Mouse (Mus musculus) left cerebral cortex, adult 11 months (tissue): ENCODE results near the gene Evx1.

Experiments
- DNase-seq: peaks from one replicate; pipeline ENCODE4 v3.0.0; 2022; ENCODE audit warnings: low spot score

The Evx1 gene

DNA sequence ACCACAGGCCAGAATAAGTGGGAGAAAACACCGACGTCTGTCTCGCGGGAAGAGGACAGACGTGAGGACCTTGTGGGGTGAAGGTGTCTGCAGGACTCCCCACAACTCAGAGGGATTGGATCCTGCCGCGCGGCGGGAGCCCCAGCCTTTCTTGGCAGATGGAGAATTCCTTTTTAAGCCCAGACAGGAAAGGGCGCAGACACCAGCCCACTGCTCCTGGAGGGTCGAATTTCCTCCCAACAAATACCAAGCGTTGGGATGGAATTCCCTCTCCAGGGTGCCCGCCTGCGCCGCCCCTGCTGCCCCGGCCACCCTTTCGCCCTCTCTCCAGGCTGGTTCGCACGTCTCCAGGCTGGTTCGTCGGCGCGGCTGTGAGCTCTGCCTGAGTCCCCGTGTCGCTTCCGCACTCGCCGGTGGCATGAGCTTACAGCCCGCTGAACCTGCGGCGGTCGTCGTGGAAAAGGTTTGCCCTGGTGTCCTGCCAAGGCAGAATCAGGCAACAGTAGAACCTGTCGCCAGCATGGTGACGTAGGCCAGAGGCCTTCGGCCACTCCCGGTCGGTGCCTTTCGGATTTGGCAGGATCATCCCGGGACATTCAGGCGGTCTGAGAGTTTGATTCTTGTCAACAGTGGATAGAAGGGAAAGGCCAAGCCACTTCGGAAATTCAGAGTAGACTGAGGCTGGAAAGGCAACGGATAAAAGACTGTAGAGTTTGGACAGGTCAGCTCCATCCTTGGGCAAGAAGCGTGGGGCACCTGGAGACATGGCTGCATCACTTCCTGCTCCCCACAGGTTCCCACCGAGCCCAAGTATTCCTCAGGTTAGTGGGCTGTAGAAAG, 22.1 kb upstream of the Evx1 start:
- DNase-seq: no peak

DNA sequence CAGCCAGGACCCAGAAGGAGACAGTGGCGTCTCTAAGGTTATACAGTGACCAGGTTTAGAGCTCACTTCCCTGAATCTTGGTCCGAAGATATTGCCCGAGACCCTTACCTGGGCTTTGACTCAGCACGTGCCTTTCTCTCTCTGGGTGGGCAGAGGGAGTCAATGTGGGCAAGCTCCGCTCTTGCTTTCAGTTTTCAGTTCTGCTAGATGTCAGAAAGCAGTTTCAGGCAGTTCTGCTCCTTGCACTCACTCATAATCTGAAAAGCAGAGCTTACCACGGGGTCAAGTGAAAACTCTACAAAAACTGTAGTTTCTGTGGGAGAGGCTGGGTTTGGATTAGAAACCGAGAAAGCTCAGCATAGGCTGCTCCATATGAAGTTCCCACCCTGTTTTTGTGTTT, 21.0 kb upstream of the Evx1 start:
- no peak for DNase-seq

DNA sequence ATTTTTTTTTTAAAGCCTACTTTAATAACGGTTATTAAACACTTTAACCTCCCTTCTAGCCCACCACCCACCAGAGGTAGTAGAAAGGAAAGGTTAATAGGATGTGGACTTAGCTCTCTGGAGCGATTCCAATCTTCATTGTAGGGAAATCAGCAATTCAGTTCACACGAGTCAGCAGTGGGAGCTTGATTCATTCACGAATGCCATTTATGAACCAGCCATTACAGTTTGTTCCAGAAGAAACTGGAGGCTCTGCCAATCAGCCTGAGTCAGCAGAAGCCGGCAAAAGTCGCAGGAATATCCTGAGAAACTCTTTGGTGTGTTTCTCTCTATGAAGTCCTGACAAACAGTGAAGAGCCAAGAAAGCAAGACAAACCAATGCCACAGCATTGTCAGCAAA, 18.7 kb upstream of the Evx1 start:
- no peak for DNase-seq

DNA sequence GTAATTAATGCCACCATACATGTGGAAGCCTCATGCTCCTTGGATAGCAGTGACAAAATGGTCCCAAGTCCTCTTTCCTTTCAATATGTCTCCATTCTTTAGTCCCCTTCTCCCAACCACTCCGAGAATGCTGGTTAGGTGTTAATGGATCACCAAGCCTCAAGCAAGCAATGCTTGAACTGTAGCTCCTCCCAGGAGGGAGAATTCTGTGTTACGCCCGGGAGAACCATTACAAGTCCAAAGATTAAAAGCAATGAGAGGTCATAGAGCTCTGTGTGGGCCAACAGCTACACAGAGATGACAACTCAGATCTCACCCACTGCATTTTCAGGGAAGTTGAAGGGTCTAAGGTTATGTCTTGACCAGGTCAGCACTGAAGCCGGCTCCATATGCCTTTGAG, 14.8 kb upstream of the Evx1 start:
- DNase-seq: no peak

DNA sequence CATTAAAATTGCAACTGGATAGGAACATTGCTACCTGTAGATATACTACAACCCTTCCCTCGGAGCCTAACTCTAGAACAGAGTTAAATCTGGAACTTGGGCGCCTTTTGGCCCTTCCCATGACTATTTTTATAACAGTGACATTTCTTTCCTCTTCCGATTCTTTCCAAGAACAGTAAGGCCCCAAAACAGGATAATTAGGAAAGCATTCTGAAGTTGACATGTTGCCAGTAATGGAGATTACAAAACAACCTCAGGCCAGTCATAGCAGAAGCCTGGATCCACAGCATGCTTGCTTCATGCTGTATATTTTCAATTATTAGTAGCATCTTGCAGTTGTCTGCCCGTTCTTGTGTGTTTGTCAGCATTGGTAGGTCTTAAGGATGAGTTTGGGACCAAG, 12.5 kb upstream of the Evx1 start:
- no peak for DNase-seq

DNA sequence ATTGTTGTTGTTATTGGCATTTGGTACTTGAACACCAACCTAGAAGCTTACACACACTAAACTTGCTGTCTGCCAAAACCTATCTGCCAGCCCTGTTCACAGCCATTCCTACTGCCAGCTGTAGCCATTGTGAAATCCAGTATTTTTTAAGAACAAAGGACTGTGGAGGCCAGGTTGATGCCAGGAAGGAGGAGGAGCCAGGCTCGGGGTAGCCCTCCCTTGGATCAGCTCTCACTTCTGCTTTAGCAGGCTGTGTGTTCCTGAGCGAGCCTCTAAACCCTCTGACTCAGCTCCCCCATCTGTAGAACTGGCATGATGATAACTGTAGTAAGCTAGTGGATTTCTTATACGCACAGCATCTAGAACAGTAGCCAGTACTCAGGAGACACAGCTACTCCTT, 9.9 kb upstream of the Evx1 start:
- no peak for DNase-seq

DNA sequence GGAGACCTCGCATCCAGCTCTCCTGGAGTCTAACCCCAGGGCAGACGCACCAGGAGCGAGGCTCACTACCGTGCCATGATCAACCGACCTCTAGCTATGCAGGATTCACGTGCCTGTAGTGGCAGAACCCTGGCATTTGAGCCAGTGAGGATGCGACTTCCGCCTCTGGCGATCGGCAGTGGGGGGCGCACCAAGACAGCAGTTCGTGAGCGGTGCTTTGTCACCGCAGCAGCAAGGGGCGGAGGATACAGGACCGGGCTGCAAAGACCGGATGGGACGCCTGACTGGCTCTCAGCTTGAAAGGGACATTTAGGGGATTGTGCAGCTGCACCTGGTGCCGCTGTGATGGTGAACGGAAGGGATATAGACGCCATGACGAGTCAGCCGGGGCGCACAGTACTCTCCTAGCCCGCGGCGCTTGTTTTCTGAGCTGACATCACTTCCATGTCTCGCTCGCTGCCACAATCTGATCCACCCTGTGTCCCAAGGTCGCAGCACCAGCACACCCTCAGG, 7.4 kb upstream of the Evx1 start:
- peak; percentile 32 for DNase-seq

DNA sequence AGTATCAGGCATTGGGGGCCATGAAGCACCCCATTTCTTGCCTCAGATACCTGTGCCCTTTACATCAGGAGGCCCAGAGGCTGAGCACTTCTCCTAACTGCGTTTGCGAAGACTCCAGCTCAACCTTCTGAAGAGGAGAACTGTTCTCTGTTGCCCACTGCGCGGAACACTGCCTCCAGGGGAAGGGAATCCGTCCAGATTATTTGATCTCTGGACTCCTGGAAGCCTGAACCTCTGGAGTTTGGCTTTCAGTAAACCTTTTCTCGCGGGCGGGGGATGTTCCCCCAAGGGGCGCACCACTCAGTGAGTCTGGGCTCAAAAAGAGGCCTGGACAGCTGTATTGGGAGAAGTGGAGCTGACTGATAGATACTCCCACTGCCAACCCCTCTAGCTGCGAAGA, 3.5 kb upstream of the Evx1 start:
- no peak for DNase-seq

DNA sequence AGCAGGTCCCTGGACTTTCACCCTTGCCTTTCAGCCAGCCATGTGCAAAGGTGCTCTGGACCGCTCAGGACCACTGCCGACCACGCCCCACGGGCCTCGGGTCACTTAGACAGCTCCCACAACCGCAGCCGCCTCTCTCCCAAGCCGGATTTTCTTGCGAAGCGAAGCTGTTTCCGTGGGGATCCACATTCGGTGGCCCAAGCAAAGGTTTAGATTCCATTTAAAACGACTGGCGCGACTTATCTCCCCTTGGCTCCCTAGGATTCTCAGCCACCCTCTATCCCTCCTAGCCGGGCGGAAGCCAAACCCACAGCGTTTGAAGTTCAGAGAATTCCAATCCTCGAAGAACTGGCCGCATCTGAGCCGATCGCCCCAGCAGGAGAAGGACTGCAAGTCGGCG, 2.9 kb upstream of the Evx1 start:
- DNase-seq: no peak

DNA sequence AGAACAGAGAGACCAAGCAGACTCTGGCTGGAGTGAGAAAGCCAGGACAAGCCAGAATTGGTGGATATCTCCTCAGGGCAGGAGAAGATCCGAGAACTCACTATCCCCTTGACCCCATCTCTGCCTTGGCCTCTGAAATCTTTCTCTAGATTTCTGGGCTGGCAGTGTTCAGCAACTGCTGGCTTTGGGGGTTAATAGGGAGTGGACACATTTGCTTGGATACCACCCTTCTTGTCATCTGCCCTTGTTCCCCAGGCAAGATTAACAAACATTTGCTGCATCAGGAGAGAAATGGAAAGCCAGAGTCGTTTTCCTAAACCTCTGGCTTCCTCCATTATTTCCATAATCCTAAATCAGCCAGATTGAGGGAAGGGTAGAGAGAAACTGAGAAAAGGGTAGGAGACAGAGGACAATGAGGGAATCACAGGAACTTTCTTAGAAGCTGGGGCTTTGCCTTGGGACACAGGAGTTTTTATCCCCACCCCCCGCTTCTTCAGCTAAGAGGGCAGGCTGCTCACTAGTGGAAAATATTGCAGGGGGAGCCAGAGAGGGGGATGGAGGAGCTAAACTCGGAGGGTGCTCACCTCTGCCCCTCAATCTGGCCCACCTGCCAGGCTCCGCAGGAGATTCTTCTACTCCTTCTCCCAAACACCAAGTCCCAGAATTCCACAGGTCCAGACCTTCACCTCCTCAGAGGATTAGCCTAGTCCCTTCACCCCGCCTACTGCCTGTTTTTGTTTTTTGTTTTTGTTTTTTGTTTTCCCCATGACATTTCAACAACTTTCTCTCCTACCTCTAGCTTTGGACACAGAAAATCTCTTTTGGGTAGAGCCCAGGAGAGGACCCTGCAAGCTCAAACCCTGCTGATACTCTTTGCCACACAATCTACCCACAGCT, 1.4 kb upstream of the Evx1 start:
- DNase-seq: no peak

DNA sequence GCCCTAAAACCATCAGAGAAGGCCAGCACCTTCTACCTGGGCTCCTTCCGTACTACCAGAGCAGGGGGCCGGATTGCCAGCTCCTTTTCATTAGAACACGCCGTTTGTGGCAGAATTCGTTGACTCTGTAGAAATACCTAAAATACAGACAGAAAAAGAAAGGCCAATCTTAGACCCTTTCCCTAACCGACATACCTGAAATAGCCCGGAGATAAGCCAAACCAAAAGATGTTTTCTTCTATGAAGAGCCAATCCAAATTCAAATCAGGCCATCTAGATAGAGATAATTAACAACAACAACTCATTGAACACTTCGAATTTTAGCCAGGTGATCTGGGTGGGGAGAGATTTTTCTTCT, 761 bp upstream of the Evx1 start:
- DNase-seq: no peak

DNA sequence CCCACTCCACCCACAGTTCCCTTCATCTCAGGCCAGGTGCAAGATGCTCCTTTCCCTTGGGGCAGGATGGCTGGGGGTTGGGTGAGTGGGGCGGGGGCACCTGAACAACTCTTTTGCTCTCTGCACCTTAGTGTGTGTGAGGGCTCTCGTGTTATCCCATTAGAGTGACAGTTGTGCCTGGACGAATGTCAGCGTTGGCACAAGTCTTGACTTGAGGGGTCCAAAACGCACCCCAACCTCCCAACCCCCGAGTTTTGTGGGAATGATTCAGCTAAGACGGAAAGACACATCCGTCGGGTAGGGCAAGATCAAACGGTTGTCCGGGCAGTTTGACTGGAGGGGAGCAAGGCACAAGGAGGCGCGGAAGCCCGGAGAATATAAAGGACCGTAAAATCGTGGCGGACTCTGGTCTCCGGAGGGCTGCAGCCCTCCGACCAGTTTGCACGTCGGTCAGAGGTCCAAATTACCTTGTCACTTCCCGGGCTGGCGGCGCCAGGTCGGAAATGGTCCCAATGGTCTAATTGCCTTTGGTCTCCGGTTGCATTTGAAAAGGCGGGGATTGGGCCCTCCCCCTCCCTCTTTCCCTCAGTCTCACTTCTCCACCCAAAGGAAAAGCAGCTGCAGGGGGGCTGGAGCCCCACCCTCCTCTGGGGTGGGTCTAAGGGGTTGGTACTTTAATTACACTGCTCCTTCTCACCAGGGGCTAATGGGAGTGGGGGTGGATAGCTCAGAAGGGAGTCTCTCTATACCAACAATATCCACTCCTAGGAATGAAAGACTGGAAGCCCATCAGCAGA, 1.2 kb downstream of the Evx1 start:
- no peak for DNase-seq

DNA sequence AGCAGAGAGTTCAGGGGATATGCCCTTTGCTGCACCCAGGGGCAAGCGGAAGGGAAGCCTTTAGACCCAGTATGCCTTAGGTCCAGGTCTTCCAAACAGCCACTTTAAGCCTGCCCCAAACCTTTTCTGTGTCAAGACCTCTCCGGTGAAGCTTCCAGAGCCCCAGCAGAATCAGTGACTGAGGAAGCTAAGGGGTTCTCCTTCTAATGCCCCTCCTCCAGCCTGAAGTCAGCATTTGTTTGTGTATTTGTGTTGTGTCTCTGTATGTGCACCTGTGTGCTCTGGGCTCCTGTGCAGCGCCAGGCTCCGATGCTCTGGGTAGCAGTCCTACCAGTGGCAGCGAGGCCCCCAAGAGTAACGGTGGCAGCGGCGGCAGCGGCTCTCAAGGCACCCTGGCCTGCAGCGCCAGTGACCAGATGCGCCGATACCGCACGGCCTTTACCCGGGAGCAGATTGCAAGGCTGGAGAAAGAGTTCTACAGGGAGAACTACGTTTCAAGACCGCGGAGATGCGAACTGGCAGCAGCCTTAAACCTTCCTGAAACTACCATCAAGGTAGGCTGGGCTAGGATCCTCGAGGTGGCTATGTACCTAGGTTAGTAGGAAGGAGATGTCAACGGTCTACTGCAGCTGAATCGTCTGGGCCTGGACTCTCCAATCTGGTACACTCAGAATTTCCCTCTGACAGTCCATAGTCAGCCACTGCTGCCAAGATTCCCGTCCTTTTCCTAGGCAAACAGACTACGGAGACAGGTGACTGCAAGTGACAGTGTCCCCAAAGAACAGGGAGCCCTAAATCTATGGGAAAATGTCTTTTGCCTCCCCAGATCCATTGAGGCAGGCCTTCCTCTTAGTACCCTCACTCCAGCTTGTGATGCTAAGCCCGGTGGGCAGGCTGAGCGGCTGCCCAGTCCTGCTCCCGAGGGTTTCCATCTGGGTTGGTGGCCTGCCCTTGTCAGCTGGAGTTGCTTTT, 2.4 kb downstream of the Evx1 start:
- no peak for DNase-seq

DNA sequence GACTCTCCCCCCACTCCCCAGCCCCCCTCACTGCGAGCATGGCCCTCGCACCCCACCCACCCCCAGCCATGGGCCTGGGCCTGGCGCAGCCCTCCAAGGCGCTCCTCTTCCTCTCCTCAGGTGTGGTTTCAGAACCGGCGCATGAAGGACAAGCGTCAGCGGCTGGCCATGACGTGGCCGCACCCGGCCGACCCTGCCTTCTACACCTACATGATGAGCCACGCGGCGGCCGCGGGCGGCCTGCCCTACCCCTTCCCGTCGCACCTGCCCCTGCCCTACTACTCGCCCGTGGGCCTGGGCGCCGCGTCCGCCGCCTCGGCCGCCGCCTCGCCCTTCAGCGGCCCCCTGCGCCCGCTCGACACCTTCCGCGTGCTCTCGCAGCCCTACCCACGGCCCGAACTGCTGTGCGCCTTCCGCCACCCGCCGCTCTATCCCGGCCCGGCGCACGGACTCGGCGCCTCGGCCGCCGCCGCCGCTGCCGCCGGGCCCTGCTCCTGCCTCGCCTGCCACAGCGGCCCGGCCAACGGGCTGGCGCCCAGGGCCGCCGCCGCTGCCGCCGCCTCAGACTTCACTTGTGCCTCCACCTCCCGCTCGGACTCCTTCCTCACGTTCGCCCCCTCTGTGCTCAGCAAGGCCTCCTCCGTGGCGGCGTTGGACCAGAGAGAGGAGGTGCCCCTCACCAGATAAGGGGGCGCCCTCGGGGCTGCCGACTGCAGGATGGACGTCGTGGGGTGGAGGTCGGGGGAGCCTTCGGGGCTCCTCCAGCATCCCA, 3.3 kb downstream of the Evx1 start:
- no peak for DNase-seq

DNA sequence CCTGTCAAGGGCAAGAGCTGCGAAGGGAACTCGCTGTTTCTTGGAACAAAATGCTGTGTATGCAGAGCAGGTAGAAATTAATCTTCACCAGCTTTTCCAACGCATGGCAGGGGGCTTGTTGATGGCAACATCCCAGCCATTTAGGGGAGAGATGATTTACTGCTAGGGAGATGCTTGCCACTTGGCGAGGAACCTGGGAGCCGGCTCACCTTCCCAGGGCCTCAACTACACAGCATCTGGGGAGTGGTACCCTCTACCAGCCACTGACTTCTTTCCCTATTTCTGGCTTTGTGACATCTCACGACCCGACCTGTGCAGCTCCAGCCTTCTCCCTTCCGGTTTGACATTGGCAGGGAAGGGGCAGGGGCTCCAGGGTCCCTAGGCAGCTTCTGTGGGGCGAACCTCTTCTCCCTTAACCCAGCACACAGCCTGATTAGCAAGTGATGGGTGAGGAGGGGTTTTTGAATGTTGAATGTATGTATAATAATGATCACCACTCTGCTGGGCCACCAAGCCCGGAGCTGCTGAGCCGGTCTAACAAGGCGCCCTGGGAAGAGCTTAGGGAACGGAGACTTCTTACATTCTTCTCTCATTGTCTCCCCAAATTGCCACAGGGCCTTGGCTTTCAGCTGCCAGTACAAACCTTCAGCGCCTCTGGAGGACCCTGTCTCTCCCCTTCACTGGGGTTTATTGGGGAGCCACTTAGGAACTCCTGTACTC, 4.3 kb downstream of the Evx1 start:
- DNase-seq: no peak

DNA sequence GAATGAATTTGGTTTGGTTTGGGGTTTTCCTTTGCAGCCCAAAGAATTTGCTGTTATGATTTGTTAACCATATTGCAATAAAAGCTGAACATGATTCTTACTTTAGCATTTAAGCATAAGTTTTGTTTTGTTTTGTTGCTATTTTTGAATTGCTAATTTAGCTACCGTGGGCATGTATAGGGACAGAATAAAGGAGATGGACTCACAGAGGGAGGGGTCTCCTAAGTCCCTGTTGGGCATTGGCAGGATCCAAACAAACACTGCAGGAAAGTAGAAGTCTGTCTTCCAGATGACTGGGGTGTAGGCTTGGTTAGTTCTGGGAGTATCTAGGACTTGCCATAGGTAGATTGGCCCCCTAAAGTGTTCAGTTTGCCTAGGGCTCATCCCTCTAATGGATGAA, 5.0 kb downstream of the Evx1 start:
- DNase-seq: no peak

DNA sequence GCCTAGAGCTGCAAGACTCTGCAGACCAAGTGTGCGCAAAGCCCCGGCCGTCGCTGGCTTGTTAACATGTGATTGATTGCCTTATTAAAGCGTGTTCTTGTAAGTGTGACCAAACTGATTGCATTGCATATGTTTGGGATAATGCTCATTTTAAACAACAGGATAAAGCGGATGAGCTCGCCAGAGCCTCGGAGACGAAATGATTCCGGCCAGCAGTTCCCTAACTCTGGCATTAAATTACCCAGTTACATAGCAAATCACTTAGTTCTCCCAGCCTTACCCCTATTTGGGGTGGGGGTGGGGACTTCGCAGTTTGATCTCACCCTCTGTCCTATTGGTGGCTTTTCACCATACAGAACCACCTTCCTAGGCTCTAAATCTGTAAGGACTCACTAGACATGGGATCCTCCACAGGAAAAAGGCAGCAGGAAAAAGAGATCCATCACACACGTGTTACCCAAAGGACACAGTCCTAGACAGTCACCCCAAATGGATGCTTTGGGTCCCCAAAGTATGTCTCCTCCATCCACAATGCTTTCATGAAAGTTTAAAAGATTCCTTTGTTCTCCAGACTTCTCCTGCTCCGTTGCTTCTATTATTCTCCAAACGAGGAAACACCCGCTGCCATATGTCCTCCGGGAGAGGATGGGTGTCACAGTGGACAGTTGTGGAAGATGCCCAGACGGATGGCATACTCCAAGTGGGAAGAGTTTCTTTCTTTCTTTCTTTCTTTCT, 6.8 kb downstream of the Evx1 start:
- no peak for DNase-seq

DNA sequence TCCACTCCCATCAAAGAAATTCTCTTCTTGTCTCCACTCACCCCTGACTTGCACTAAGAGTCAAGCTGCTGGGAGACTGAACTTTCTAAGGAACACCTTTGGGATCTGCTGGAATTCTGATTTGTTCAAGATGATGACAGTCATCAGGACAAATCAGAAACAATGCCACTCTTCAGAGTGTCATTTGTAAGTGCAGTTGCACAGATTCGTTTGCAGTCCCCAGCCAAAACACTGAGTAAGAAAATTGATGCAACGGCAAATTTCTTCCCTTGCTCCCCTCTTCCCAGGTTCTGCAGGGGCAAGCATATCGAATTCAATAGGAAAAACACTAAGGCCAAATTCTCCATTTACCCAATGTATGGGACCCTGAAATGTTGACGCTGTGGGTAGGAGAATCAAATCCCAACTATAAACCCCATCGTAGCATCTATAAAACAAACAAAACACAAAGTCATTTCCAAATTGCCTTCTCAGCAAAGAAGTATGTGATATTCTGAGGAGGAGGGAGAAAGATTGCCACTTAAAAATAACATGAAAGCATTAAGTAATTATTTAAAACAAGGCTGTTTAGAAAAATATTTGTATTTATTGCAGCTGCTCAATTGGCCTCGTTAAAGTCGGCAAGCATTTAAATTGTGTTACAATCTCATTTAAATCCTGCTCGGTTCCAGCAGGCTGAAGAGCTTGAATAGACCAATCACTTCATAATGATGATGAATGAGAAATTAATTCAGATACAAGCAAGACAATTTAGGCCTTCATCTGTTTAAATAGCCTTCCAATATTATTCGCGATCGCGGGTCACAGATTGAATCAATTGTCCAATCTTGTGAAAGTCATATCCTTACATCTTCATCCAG, 7.9 kb downstream of the Evx1 start:
- no peak for DNase-seq
